Mouse (Mus musculus) lung, embryonic 14.5 days (tissue): ENCODE measurements around the gene Igsf9. TPM values are rescaled to one million over a fixed set of nuclear protein-coding genes. Genes with fewer than 3 reads are reported as not detected.
A peak's percentile ranks its signal among the peaks of the same experiment; 100 is the strongest.

Experiments used
- ATAC-seq: fragments of 200-750 bp; cut with Nextera tagmentation; 2 replicates; pipeline ENCODE4 v1.8.0; 2017; ENCODE audit warnings: mild to moderate bottlenecking, moderate TSS enrichment, moderate library complexity; ENCODE audit not compliant: insufficient read depth
- DNase-seq: peaks from one replicate; pipeline ENCODE4 v3.0.0-alpha.2; 2015
- H3K27ac ChIP-seq: fragments of 300-500 bp; sonication (generic); 2 replicates; pipeline ENCODE4 v1.5.1; 2014; ENCODE audit warnings: low read depth, mild to moderate bottlenecking, moderate library complexity
- H3K27me3 ChIP-seq: fragments of 300-500 bp; sonication (generic); 2 replicates; pipeline ENCODE4 v1.6.1; 2014; ENCODE audit warnings: low read length, control low read depth; ENCODE audit not compliant: insufficient read depth
- H3K36me3 ChIP-seq: fragments of 300-500 bp; sonication (generic); 2 replicates; pipeline ENCODE4 v1.6.1; 2014; ENCODE audit warnings: control low read depth; ENCODE audit not compliant: insufficient read depth
- H3K4me1 ChIP-seq: fragments of 300-500 bp; sonication (generic); 2 replicates; pipeline ENCODE4 v1.6.1; 2014; ENCODE audit warnings: antibody characterized with exemption, control low read depth; ENCODE audit not compliant: insufficient read depth
- H3K4me2 ChIP-seq: fragments of 300-500 bp; sonication (generic); 2 replicates; pipeline ENCODE4 v1.6.1; 2014; ENCODE audit warnings: mild to moderate bottlenecking
- H3K4me3 ChIP-seq: fragments of 300-500 bp; sonication (generic); 2 replicates; pipeline ENCODE4 v1.5.1; 2014; ENCODE audit warnings: low read depth, low read length
- H3K9ac ChIP-seq: fragments of 300-500 bp; sonication (generic); 2 replicates; pipeline ENCODE4 v1.6.1; 2014
- H3K9me3 ChIP-seq: fragments of 300-500 bp; sonication (generic); 2 replicates; pipeline ENCODE4 v1.6.1; 2016; ENCODE audit warnings: low read depth, low read length, control low read depth
- CTCF ChIP-seq: IDR thresholded peaks from 2 replicates; pipeline ENCODE4 v1.5.1; 2016; ENCODE audit warnings: antibody characterized with exemption, low read depth
- WGBS: fragments of 180-500 bp; shearing (Covaris S2); extraction: QIAGEN DNeasy Blood & Tissue Kit; methylation state at CpG from one replicate; pipeline ENCODE4 v1.1.7; 2014; 5-methylcytosine and 5-hydroxymethylcytosine counted together
- polyA plus RNA-seq: library from polyadenylated mRNA; unstranded; fragments of >200 nt; fragmentation: Nextera tagmentation; extraction: Ambion mirVana; gene quantifications from 2 replicates; pipeline ENCODE4 v1.2.1, GENCODE M21; 2014

Igsf9 gene
- 23.5 and 26.0 TPM in 2 replicates for polyA plus RNA-seq

DNA sequence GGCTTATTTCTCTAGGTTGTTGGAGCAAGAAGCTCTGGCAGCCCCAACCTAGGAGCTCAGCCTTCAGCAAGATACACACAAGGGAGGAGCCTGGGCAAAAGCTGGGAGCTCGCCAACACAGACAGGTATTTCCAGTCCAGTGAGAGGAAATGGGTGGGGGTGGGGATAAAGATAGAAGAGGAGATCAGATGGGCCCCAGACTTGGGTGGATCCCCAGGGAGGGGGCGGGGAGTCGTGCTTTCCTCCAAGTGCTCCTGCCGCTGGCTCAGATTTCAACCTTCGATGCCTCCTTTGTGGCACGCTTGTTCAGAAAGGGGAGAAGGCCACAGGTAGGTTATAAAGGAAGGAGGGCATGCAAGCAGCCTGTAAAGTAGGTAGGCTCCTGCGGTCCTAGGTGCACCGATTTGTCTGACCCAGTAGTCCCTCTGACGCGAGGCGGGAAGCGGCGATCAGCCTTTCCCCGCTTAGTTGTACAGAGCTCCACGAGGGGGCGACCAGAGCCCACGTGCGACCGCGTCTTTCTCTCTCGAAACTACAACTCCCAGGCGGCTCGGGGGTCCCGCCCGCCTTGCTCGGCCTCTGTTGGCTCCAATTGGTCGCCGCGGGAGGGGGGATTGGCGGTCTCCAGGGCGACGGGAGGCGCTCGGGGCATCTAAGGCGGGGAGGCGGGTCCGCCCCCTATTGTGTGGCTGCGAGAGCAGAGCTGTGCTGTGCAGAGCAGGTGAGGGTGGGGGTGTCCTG, at the start of gene Igsf9:
Gene Igsf9 (plus strand): TSS at position 249 of the 741 bp plus-strand sequence.
- no peaks in the 10 kb centered on the region for H3K9me3 ChIP-seq
- peaks cover 8% of the 10 kb centered on the region; the same call in 1 of the 2 replicates for H3K4me1 ChIP-seq
- ATAC-seq (peak; percentile 96), DNase-seq (peak; percentile 98)
- peak within 1 kb of the TSS; percentile 89 for H3K27ac ChIP-seq
- TF ChIP-seq CTCF, result peak; percentile 73
- peak within 1 kb of the TSS; percentile 62 for H3K9ac ChIP-seq
- under 1% methylated on average over 38 of the region's 38 CpGs for WGBS
- peak within 1 kb of the TSS; percentile 60 for H3K4me3 ChIP-seq
- H3K27me3 ChIP-seq, result no peaks in the 10 kb centered on the region
- H3K36me3 ChIP-seq, result peaks cover 8% of the 10 kb centered on the region; the same call in 1 of the 2 replicates
- peak within 1 kb of the TSS; percentile 84 for H3K4me2 ChIP-seq

- H3K36me3 ChIP-seq, result no peaks in the 10 kb centered on the region
- no peak for TF ChIP-seq CTCF
- no peaks in the 10 kb centered on the region for H3K9me3 ChIP-seq
- peaks cover 6% of the 10 kb centered on the region; the same call in 1 of the 2 replicates for H3K4me1 ChIP-seq
- no peak overlapping the region for H3K4me2 ChIP-seq
- peak; percentile 54 for DNase-seq
- ATAC-seq, result peak; percentile 82
- H3K4me3 ChIP-seq, result no peak overlapping the region
- no peaks in the 10 kb centered on the region for H3K27me3 ChIP-seq
- WGBS, result 9% methylated on average over 4 of the region's 4 CpGs
- H3K27ac ChIP-seq, result no peak overlapping the region
- no peak overlapping the region for H3K9ac ChIP-seq
These were observed 49.6 kb upstream of the Igsf9 start for GRCm38 (mm10) chr1:172431836-172432586.

DNA sequence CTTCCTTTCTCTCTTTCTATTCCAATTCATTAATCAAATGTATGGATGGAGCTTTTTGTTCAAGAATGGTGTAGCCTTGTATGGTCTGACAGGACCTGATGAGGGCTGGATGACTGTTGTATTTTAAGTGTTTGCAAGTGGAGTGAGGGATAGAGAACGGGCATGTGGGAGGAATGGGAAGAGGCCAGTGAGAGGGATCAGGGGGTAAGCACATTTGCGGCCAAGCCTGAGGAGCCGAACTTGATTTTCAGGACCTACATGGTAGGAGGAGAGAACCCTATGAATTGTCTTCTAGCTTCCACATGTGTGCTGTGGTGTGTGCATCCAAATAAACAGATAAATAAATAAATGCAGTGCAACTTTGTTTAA, 49.0 kb upstream of the Igsf9 start:
- TF ChIP-seq CTCF, result no peak
- no peaks in the 10 kb centered on the region for H3K36me3 ChIP-seq
- ATAC-seq (no peak), DNase-seq (no peak)
- H3K27ac ChIP-seq, result no peak overlapping the region
- WGBS, result 62% methylated on average over 3 of the region's 3 CpGs
- no peak overlapping the region for H3K9ac ChIP-seq
- H3K4me3 ChIP-seq, result no peak overlapping the region
- H3K4me1 ChIP-seq, result peaks cover 6% of the 10 kb centered on the region; the same call in 1 of the 2 replicates
- no peaks in the 10 kb centered on the region for H3K9me3 ChIP-seq
- H3K27me3 ChIP-seq, result no peaks in the 10 kb centered on the region
- no peak overlapping the region for H3K4me2 ChIP-seq

DNA sequence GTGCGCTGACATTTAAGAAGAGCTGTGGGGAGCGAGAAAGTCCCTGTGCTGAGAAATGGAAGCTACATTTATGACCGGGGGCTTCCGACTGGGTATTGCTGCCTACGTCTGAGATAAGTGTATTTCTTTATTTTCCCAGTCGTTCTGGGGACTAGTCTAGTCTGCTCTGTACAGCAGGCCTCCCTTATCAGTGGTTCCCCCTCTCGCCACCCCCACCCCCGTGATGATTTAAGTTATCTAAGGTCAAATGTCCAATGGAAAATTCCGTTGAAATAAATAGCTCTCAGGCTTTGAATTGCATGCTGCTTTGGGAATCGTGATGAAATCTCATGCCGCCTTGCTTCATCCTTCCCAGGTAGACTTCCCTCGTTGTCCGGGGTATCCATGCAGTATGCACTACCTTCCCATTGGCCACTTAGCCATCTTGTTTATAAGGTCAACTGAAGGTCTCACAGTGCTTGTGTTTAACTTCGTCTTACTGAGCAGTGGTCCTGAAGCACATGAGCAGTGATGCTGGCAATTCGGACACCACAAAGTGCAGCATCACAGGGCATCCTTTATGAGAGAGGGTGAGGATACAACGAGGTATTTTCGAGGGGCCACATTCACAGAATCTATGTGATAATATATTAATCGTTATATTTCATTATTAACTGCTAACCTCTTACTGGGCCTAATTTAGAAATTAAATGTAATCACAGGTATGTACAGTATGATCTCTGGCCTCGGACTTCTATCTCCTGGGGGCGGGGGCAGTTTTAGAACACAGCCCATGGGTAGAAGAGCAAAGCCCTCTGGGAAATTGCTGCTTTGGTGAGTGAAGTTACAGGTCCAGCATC, 48.4 kb upstream of the Igsf9 start:
- H3K9me3 ChIP-seq, result no peaks in the 10 kb centered on the region
- ATAC-seq (no peak), DNase-seq (no peak)
- 56% methylated on average over 20 of the region's 20 CpGs for WGBS
- H3K36me3 ChIP-seq, result no peaks in the 10 kb centered on the region
- no peak overlapping the region for H3K4me2 ChIP-seq
- no peaks in the 10 kb centered on the region for H3K27me3 ChIP-seq
- H3K4me1 ChIP-seq, result peaks cover 6% of the 10 kb centered on the region; the same call in 1 of the 2 replicates
- no peak overlapping the region for H3K9ac ChIP-seq
- H3K27ac ChIP-seq, result no peak overlapping the region
- no peak for TF ChIP-seq CTCF
- no peak overlapping the region for H3K4me3 ChIP-seq

GRCm38 (mm10) chr1:172433851-172434165, 47.8 kb upstream of the Igsf9 start:
- Histone ChIP-seq H3K9me3 (no peaks in the 10 kb centered on the region), H3K9ac (no peak overlapping the region), H3K4me1 (peaks cover 6% of the 10 kb centered on the region; the same call in 1 of the 2 replicates), H3K27me3 (no peaks in the 10 kb centered on the region), H3K4me3 (no peak overlapping the region), H3K4me2 (no peak overlapping the region), H3K27ac (no peak overlapping the region), H3K36me3 (no peaks in the 10 kb centered on the region)
- ATAC-seq (no peak), DNase-seq (no peak)
- WGBS, result 82% methylated on average over 4 of the region's 4 CpGs
- TF ChIP-seq CTCF, result no peak

DNA sequence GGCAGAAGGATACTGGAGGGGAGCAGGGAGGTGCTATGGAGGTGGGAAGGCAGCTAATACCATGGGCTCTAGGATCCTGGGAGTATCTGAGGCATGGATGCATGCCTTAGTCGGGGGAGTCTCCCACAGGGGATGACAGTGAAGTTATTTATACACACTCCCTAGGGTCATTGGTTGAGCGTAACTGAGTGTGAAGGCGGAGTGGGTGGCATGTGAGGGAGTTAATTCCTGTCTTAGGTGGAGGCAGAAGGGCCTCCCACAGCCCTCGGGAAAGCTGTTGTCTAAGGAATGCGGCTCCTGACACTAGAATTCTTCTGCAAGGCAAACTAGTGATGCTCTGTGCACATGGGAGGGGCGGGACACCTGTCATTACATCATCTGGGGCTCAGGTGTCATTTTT, 44.8 kb upstream of the Igsf9 start:
- Histone ChIP-seq H3K9me3 (no peaks in the 10 kb centered on the region), H3K27me3 (no peaks in the 10 kb centered on the region), H3K36me3 (no peaks in the 10 kb centered on the region), H3K4me2 (no peak overlapping the region), H3K27ac (no peak overlapping the region), H3K9ac (no peak overlapping the region), H3K4me1 (peaks cover 6% of the 10 kb centered on the region; the same call in 1 of the 2 replicates), H3K4me3 (no peak overlapping the region)
- no peak for ATAC-seq
- no peak for TF ChIP-seq CTCF
- DNase-seq, result no peak
- 26% methylated on average over 6 of the region's 6 CpGs for WGBS

- no peak for TF ChIP-seq CTCF
- Histone ChIP-seq H3K4me3 (no peak overlapping the region), H3K36me3 (no peaks in the 10 kb centered on the region), H3K4me2 (no peak overlapping the region), H3K9me3 (no peaks in the 10 kb centered on the region), H3K27me3 (no peaks in the 10 kb centered on the region), H3K9ac (no peak overlapping the region), H3K4me1 (no peaks in the 10 kb centered on the region), H3K27ac (no peak overlapping the region)
- DNase-seq (no peak), ATAC-seq (no peak)
- WGBS, result 65% methylated on average over 2 of the region's 2 CpGs
These were observed 43.0 kb upstream of the Igsf9 start for GRCm38 (mm10) chr1:172438621-172439020.
